Mouse (Mus musculus): Measurements from ENCODE around the gene Fam107b.
"Not testable (repeated sequence)": the region's sequence is repeated elsewhere in the genome, so short reads cannot be mapped to it uniquely, and the experiment has no call there.

The Fam107b gene

DNA sequence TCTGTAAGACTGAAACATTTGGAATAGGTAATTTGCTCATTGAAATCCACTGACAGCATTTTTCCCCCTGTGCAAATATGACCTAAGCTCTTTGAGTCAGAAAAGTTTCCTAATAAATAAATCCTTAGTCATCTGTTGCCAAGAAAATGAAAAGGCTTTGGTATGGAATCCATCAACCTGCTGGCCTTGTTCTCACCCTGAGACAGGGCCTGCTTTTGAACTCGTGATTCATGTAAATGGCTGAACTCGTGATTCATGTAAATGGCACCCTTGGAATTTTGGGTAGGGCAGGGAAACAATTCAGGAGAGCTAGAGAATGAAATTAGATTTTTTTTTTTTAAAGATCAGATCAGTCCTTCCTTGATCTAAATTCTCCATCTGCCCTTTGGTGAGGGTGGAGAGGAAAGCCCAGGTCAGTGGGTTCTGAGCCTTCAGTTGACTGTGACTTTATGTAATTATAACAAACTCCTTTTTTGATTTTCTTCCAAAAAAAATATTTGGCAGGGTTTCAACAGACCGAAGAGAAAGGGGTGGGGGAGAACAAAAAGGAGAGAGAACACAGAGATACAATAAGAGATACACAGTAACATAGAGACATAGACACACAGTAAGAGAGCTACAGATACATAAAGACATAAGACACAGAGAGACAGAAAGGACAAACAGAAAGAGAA, 142.2 kb downstream of the Fam107b start:
- no peak for DNase-seq (ENCODE audit: low spot score)

DNA sequence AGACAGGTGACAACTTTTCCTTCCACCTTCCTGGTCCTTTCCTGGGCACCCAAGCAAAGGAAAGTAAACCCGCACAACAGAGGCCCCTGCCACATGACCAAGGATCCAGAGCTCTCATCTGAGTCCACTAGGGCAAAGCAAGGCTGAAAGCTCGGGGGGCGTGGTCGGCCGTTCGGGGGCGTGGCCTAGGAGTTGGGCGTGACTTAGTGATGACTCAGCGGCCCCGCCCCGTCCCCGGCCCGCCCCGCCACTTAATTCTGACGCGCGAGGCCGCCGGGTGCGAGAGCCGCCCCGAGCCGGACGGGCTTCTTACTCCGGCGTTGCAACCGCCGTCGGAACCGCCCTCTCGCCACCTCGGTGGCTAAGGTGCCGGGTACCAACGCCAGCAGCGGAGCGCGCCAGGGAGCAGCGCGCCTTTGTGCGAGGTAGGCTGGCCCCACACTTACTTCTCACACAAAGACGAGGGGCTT, 143.0 kb downstream of the Fam107b start:
- DNase-seq (ENCODE audit: low spot score), result peak; percentile 97

DNA sequence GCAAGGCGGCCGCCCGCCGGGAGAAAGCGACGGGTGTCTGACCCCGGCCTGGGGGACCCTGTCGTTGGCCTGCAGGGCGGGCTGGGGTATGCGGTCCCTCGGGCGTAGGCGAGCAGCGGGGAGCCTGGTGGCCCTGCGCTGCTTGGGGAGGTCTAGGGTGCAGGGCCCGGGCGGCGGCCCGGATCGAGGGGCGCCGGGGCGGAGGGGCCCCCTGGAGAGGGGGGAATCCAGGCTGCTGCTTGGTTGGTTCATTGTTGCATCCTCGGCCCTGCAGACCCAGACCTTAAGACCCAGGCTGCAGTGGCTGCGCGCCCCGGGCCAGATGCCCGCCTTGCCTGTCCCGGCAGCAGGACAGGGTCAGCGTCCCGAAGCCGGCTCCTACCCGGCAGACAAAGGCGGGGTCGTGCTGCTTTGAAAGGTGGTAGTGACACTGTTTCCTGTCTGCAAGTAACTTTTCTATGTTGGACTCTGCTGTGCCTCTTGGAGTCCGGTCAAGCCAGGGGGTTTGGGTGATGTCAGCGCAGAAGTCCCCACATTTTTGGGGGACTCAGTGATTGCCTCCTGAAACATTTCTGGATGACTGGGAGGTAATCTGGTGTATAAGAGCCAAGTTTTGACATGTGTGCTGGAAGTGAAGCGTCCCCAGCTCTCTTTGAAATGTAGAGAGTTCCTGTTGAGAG, 143.5 kb downstream of the Fam107b start:
- peak; percentile 66 for DNase-seq (ENCODE audit: low spot score)

DNA sequence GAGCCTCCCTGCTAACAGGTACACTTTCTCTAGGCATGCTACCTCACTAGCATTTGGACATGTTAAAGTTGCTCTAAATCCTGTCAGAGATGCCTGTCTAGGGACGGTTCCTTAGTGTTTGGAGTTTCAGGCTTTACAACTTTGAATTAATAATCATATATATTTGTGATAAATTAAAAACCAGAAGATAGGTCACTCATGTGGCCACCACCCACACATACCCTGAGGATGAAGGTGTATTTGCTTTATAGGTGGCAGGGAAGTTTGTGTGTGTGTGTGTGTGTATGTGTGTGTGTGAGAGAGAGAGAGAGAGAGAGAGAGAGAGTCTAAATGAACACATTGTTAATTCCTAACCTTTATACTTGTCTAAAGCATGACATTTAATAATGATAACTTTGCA, 144.2 kb downstream of the Fam107b start:
- DNase-seq (ENCODE audit: low spot score), result no peak

DNA sequence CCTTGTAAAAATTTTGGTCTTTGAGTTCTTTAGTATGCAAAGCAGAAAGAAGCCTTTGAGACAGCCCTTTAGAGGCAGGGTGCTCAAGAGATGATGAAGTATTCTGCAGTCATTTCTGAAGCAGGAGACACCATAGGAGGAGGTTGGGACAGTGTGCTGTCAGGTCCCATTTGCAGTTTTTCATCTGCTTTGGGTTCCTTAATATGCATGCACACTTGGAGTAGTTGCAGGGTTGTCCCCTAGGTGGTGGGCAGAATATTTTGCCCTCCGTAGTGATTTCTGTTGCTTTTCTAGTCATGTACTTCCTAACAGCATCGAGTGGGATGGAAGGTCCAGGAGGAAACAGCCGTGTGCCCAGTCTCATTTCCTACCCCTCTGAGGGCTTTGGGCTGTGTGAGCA, 145.1 kb downstream of the Fam107b start:
- DNase-seq (ENCODE audit: low spot score), result no peak

DNA sequence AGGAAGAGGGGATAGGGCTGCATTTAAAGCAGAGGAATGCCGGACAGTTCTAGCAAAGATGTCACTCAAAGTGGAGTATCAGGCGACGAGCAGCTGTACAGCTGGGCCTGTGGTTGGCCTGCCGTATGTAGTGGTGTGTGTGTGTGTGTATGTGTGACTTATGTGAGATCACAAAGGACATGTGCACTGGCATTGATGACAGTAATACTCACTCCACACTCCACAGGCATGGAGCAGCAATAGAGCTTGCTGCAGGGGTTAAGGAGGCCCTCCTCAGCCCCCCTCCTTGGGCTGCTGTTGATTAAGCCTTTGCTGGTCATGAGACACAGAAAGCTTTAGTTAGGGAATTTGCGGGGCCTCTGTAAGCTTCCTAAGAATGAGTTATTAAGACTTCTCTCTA, 147.0 kb downstream of the Fam107b start:
- no peak for DNase-seq (ENCODE audit: low spot score)

DNA sequence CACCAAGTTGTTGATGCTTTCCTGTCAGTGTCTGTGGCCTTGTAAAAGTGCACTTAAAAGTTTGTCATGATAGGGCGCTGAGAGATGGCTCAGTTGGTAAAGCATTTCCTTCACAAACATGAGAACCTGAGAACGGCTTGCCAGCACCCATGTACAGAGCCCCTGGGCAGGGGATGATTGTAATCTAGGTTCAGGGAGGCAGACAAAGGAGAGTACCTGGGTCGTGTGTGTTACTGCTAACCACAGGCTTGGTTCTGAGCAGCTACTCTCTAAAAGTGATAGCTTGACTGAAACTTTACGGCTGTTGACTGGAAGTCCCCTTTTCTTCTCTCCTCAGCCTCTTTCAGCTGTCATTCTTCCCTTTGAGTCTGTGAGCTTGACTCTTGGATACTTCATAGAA, 147.6 kb downstream of the Fam107b start:
- DNase-seq (ENCODE audit: low spot score), result no peak

DNA sequence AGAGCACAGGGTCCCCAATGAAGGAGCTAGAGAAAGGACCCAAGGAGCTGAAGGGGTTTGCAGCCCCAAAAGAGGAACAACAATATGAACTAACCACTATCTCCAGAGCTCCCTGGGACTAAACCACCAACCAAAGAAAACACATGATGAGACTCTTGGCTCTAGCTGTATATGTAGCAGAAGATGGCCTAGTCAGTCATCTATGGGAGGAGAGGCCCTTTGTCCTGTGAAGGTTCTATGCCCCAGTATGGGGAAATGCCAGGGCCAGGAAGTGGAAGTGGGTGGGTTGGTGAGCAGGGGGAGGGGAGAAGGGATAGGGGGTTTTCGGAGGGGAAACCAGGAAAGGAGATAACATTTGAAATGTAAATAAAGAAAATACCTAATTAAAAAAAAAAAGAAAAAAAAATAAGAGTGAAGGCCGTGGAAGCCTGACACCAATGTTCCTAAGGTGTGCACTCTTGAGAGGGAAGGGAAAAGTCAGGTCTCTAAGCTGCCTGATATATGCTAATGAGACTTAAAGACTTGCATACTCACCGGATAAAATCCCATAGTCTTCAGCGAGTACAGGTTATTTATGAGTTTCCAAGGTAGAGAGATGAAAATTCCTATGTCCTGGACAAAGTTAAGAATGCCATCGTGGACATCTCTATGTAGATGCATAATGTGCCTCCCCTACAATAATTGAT, 149.3 kb downstream of the Fam107b start:
- DNase-seq (ENCODE audit: low spot score), result not testable (repeated sequence)

DNA sequence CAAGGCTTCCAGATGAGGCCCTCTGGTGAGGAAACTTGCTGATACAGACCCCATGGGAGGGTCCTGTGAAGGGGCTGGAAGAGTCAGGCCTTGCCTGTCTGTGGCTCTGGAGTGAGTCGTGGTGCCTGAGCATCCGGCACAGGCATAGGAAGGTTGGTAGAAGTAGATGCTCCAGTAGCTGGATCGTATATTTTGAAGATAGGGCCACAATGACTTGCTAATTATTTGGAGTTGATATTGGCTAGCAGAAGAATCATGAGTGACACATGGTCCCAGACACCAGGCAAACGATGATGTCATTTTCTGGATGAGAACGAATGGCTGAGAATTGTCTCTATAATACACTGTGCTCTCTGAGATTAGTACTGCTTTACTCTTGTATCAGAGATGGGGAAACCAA, 150.8 kb downstream of the Fam107b start:
- no peak for DNase-seq (ENCODE audit: low spot score)

DNA sequence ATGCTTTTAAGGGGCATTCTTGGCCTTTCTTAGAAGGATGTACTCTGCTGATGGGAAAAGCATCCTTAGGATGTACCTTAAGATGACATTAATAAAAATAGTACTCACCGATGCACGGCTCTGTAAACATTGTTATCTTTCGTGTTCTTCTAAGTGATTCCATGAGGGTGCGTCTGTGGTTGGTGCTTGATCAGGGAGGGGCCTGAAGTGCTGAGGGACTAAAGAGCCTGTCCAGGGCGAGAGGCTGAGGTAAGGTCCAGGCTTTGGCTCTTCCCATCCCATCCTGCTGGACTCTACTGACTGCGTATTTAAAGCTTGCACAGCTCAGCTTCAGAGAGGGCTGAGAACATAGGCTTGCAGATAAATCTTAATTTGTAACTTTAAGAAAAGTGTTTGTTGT, 151.7 kb downstream of the Fam107b start:
- no peak for DNase-seq (ENCODE audit: low spot score)

DNA sequence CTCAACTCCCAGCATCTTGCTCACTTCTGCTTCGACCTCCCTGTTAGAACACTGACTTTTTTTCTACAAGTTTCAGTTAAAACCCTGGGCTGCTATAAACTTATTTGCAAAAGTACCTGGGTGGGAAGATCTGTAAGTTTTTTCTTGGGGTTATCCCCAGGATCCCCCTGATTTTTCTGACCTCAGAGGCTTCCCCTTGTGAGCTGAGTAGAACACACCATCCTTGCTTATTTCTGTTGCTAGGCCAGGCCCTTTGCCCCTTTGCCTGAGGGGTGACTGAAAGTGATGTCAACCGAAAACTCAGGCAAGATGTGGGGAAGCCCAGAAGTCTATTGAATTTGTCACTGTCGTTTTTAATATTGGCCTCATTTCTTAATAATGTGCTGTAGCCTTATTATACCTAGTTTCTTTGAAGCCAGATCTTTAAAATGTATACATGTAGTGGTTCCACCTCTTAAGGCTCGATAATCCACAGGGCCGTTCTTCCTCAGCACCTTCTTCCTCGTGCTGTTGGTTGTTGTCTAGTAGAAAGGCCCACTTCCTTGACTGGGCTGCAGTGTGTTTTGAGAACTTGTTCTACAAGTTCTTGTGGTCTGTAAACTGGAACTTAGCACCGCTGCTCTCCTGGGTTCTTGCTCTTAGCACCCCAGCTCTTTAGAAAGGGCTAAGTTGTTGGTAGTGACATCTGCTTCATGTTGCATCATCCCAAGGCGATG, 153.3 kb downstream of the Fam107b start:
- no peak for DNase-seq (ENCODE audit: low spot score)

DNA sequence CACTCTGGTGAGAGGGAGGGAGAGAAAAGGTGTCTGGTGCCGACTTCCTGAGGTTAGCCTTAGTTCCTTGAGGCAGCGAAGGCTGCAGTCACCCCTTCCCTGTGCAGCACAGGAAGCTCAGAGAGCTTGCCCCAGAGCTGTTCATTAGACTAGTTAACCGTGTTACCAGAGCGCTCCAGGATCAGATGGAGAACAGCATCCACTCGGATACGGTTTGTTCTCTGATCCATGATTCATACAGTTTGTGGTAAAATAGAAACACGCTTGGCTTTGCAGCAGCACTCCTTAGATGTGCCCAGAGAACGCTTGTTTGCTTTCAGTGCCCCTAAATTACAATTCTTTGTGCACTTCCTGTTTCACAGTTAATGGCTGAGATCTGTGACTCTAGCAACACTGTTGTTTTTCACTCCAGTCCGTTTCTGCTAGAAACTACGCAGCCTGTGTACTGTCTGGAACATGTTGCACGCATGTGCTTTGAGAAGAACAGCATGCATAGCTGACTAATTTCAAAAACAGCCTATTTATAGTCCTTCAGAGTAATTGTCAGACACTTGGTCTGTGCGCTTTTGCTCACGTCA, 156.3 kb downstream of the Fam107b start:
- DNase-seq (ENCODE audit: low spot score), result no peak

DNA sequence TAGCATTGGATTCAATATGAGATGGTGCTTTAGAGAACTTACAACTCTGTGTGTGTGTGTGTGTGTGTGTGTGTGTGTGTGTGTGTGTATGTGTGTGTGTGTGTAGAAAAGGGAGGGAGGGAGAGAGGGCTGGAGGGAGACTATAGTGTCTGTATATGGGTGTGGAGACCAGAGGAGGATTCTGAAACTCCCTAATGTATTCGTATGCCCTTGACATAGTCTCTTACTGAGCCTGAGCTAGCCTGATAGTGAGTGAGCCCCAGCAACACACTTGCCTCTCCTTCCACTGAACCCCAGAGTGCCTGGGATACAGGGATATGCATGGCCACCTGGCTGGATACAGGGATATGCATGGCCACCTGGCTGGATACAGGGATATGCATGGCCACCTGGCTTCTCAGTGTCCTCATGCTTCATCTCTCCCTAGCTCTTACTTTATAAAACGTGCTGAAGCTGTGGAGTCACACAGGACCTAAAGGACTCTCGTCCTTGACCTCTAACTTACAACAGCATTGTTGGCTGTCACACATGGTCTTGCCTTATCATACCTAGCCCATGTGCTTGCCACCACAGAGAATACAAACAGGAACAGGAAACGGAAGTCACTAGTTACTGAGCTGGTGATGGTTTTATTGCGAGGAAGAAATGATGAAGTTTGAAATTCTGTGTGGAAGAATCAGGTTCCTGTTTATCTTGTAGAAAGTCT, 157.1 kb downstream of the Fam107b start:
- no peak for DNase-seq (ENCODE audit: low spot score)

DNA sequence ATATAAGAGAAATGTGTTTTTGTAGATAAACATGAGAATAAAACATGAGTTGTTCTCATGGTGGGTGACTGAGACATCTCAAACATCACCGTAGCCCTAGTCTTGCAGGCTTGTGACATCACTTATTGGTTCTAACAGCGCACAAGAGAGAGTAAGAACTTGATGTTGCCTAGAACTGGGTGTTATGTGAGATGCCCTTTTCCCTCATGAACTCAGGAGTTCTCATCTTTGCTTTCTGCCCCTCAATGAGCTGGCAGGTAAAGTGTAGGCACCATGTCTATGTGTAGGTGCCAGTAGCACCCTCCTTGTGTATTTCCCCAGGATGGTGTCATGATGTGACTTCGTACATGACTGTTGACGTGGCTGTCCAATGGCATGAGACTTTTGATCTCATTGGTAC, 157.8 kb downstream of the Fam107b start:
- no peak for DNase-seq (ENCODE audit: low spot score)

DNA sequence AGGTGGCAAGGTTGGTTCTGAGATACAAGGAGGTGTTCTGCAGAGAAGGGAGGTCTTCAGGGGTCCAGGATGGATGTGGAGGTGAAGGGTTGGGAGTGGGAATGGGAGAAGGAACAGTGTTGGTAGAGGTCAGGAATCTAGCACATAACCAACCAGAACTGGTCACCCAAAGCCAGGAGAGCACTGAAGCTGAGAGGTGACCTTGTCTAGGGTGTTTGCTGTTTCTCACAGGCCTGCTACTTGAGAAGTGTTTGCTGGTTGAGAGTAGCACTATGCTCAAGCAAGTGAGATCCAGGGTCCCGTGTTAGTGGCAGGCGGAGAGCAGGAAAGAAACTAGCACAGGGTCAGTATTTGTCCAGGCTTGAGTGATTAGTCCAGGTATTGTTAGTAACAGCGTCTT, 159.3 kb downstream of the Fam107b start:
- no peak for DNase-seq (ENCODE audit: low spot score)

DNA sequence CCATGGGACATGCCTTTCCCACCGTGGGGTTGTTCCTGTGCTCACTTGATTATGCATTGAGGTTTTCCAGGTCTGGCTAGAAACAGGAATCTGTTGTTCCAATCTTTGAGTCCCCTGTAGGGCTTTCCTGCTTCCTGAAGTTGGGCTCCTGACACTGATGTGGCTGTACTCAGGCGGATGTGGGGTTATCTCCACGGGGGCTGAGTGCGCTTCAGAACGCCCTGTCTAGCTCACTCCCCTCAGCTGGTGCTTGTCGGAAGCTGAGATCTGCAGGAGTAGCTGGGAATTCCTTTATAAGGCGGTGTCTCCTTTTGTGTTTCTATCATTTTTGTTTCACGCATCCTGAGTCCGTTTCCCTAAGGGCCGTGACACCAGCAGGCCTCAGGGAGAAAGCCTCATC, 160.5 kb downstream of the Fam107b start:
- no peak for DNase-seq (ENCODE audit: low spot score)

DNA sequence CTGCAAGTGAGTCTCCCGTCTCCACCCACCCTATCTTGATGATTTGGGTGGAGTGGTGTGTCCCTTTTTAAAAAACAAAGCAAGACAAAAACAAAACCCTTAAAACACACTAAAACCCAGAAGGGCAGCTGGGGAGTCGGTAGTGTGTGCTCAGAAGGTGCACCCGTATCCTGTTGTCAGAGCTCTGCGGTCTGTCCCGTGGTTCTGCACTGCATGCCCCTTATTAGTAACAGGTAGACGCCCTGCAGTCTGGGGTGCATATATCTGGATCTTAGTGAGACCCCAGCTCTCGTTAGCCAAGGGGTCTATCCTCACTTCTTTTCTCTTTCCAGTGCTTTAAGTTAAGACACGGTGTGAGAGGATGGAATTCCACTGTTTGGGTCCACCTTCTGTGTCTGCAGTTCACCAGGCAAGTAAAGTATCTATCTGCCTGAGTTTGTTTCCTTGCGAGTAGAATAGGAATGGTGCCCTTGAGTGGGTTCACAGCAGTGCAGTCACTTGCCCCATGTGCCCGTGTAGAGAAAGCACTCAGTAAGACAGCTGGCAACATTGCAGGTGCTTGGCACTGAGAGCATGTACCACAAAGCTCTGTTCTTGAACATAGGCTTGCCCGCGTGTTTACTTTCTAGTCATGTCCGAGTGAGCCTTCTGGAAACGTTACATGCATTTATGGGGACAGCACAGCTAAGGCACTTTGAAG, 161.2 kb downstream of the Fam107b start:
- DNase-seq (ENCODE audit: low spot score), result no peak

DNA sequence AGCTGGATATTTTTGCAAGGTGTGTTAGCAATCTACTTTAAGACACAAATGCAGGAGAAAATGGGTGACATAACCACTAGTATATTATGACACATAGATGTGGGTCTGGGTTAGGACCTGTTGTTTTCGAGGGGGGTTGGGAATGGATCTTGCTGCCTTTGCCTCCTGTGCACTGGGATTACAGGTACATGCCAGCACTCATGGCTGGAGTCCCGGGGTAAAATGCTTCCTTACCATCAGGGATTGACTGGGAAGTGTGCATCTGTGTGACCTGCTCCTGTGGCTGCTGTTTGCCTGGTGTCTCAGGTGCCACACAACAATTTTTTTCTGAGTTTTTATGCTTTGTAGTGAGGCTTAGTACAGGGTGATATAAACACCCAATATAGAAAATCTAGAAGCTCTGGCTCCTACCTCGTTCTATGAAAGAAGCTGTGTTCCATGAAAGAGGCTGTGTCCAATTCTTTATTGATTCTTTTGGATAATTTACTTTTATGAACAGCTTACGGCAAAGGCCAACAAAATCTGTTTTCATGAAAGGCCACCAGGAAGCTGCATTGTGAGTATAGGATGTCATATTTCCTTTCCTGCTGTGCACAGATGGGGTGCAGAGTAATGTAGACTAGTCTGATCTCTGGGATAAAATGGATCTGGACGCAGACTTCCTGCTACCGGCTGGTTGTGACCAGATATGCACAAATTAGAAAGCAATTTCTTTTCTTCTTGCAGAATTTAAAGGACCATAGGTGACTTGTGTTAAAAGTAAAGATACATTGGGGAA, 167.8 kb downstream of the Fam107b start:
- no peak for DNase-seq (ENCODE audit: low spot score)

DNA sequence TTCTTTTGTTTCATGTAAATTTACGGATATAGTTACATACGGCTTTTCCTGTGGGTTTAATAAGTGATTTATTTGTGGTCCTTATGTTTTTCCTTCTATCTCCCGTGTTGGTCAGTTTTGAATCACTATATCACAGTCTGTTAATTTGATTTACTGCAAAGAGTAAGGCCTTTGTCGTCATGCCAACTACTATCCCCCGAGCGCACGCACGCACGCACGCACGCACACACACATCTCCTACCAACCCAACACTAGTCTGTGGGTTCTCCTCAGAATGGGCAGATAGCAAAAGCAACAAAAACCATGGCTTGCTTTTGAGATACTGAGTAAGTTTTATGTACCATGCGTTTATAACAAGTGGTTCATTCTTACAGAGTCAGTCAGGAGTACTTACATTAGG, 168.4 kb downstream of the Fam107b start:
- no peak for DNase-seq (ENCODE audit: low spot score)

DNA sequence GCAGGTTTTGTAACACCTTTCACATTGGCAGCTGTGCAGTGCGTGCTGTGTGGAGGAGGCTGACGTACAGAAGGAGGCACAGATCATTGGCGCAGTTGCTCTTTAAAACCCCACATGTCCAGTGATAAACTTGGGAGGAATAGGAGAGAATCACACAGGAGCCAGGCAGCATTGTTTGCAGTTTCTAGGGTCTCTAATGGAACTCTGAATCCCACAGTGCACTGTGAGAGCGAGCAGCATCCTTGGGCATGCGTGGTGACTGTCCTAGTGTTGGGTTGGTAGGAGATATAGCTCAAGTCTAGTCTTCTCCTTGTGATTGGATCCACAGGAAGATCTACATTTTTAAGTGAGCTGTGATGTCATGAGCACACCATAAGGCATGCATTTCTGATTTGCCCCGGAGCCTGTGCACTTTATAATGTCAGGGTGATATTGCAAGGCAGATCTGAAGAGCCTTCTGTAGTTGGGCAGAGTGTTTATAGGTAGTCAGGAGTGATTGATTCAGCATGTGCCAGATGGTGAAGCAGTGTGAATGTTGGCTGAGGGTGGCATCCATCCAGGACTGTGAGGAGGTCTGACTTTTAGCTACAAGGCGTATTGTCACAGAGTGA, 169.2 kb downstream of the Fam107b start:
- no peak for DNase-seq (ENCODE audit: low spot score)
